Mouse (Mus musculus) erythroblast, embryonic 14.5 days (primary cell): ENCODE results near the gene Tssk2. TPM values are rescaled to one million over a fixed set of nuclear protein-coding genes. Genes with fewer than 3 reads are reported as not detected.

Experiments used
- H3K27me3 ChIP-seq: 2 replicates; pipeline ENCODE4 v1.6.1; 2012; ENCODE audit warnings: inconsistent platforms; ENCODE audit not compliant: control insufficient read depth
- H3K36me3 ChIP-seq: 2 replicates; pipeline ENCODE4 v1.6.1; 2012; ENCODE audit warnings: mild to moderate bottlenecking, inconsistent platforms; ENCODE audit not compliant: control insufficient read depth
- H3K4me1 ChIP-seq: 2 replicates; pipeline ENCODE4 v1.6.1; 2012; ENCODE audit warnings: inconsistent platforms; ENCODE audit not compliant: control insufficient read depth
- H3K4me3 ChIP-seq: replicated peaks from 2 replicates; pipeline ENCODE3; 2012; ENCODE audit warnings: moderate library complexity, mild to moderate bottlenecking, inconsistent platforms
- H3K9me3 ChIP-seq: 2 replicates; pipeline ENCODE4 v1.6.1; 2012; ENCODE audit warnings: low read length, inconsistent platforms, mixed read lengths; ENCODE audit not compliant: control insufficient read depth
- GATA1 ChIP-seq: IDR thresholded peaks from 2 replicates; pipeline ENCODE4 v1.6.1; 2012; ENCODE audit warnings: low read length, inconsistent platforms, mixed read lengths
- TAL1 ChIP-seq: IDR thresholded peaks from 3 replicates; pipeline ENCODE4 v1.6.1; 2012; ENCODE audit warnings: low read length, inconsistent platforms, mixed read lengths
- polyA plus RNA-seq: library from polyadenylated mRNA; stranded (reverse); fragments of >175 nt; gene quantifications from 2 replicates; pipeline ENCODE4 v1.2.3, GENCODE M21; 2012

Tssk2 gene
- polyA plus RNA-seq, 1 experiment = not detected

- Histone ChIP-seq H3K4me3 (peak overlapping the region; percentile 90), H3K4me1 (peaks cover 49% of the 10 kb centered on the region)
- TF ChIP-seq GATA1 (no peak), TAL1 (no peak)
Observed at GRCm38 (mm10) chr16:17921325-17922162, 23.1 kb downstream of the Tssk2 start.

GRCm38 (mm10) chr16:17922163-17922538 lies 23.7 kb downstream of the Tssk2 start:
- Histone ChIP-seq H3K27me3 (peaks cover 25% of the 10 kb centered on the region), H3K9me3 (no peaks in the 10 kb centered on the region), H3K4me3 (peak overlapping the region; percentile 90), H3K4me1 (peaks cover 55% of the 10 kb centered on the region), H3K36me3 (peaks cover 22% of the 10 kb centered on the region)
- no peak for TF ChIP-seq TAL1
- TF ChIP-seq GATA1 = no peak

More at GRCm38 (mm10) chr16:17921325-17922162, 23.1 kb downstream of the Tssk2 start:
- Histone ChIP-seq H3K9me3 (no peaks in the 10 kb centered on the region), H3K36me3 (peaks cover 22% of the 10 kb centered on the region), H3K27me3 (peaks cover 31% of the 10 kb centered on the region)

GRCm38 (mm10) chr16:17927351-17928082 lies 29.1 kb downstream of the Tssk2 start:
- Histone ChIP-seq H3K4me3 (peak overlapping the region; percentile 86), H3K4me1 (peaks cover 65% of the 10 kb centered on the region), H3K36me3 (peaks cover 22% of the 10 kb centered on the region), H3K27me3 (no peaks in the 10 kb centered on the region), H3K9me3 (no peaks in the 10 kb centered on the region)
- TF ChIP-seq GATA1 = no peak
- no peak for TF ChIP-seq TAL1

GRCm38 (mm10) chr16:17928087-17928580 lies 29.7 kb downstream of the Tssk2 start, which contains the start of gene Slc25a1:
Gene Slc25a1 (minus strand): TSS chr16:17928219.
- no peak for TF ChIP-seq TAL1
- no peak for TF ChIP-seq GATA1
- no peaks in the 10 kb centered on the region for H3K27me3 ChIP-seq
- peak within 1 kb of the TSS; percentile 86 for H3K4me3 ChIP-seq
- H3K9me3 ChIP-seq = no peaks in the 10 kb centered on the region
- peaks cover 61% of the 10 kb centered on the region for H3K4me1 ChIP-seq
- peaks cover 22% of the 10 kb centered on the region for H3K36me3 ChIP-seq

- TF ChIP-seq TAL1 = no peak
- Histone ChIP-seq H3K9me3 (no peaks in the 10 kb centered on the region), H3K27me3 (no peaks in the 10 kb centered on the region), H3K4me1 (peaks cover 61% of the 10 kb centered on the region), H3K4me3 (peak overlapping the region; percentile 86), H3K36me3 (peaks cover 22% of the 10 kb centered on the region)
Observed at GRCm38 (mm10) chr16:17928627-17929104, 30.2 kb downstream of the Tssk2 start.

- Histone ChIP-seq H3K9me3 (no peaks in the 10 kb centered on the region), H3K36me3 (peaks cover 22% of the 10 kb centered on the region), H3K27me3 (no peaks in the 10 kb centered on the region), H3K4me3 (no peak overlapping the region), H3K4me1 (peaks cover 62% of the 10 kb centered on the region)
- TF ChIP-seq TAL1 (no peak), GATA1 (no peak)
Observed at GRCm38 (mm10) chr16:17929211-17929610, 30.8 kb downstream of the Tssk2 start.

GRCm38 (mm10) chr16:17929631-17930030 lies 31.2 kb downstream of the Tssk2 start:
- no peaks in the 10 kb centered on the region for H3K9me3 ChIP-seq
- peaks cover 18% of the 10 kb centered on the region for H3K36me3 ChIP-seq
- no peaks in the 10 kb centered on the region for H3K27me3 ChIP-seq
- no peak overlapping the region for H3K4me3 ChIP-seq
- TF ChIP-seq GATA1 (no peak), TAL1 (no peak)
- H3K4me1 ChIP-seq = peaks cover 63% of the 10 kb centered on the region

GRCm38 (mm10) chr16:17931906-17932460 lies 33.5 kb downstream of the Tssk2 start:
- no peaks in the 10 kb centered on the region for H3K36me3 ChIP-seq
- no peak for TF ChIP-seq TAL1
- no peak for TF ChIP-seq GATA1
- H3K9me3 ChIP-seq = no peaks in the 10 kb centered on the region
- H3K4me3 ChIP-seq = no peak overlapping the region
- peaks cover 60% of the 10 kb centered on the region for H3K4me1 ChIP-seq
- H3K27me3 ChIP-seq = no peaks in the 10 kb centered on the region
